Mouse (Mus musculus) gastrocnemius, adult 2 months (tissue): ENCODE measurements around the gene Rnasel. TPM values are rescaled to one million over a fixed set of nuclear protein-coding genes. Genes with fewer than 3 reads are reported as not detected.
A peak's percentile ranks its signal among the peaks of the same experiment; 100 is the strongest.

ENCODE experiments used
- DNase-seq: peaks from one replicate; pipeline ENCODE4 v3.0.0; 2022
- H3K27ac ChIP-seq: fragments of 200-600 bp; 2 replicates; pipeline ENCODE4 v1.8.1; 2022; ENCODE audit warnings: mild to moderate bottlenecking
- H3K4me3 ChIP-seq: fragments of 200-600 bp; 2 replicates; pipeline ENCODE4 v1.8.1; 2022; ENCODE audit warnings: mild to moderate bottlenecking, moderate library complexity
- CTCF ChIP-seq: fragments of 200-600 bp; IDR thresholded peaks from 2 replicates; pipeline ENCODE4 v1.8.1; 2022; ENCODE audit warnings: antibody characterized with exemption, mild to moderate bottlenecking, moderate library complexity
- intact Hi-C: fragments of 180-260 bp; cut with DNase I; formaldehyde crosslinking; loops from one replicate; pipeline ENCODE4 v1.15.1; 2025
- long read RNA-seq, 2 experiments: library from polyadenylated mRNA; stranded (forward); transcript quantifications; one replicate each; pipeline ENCODE4 v2.0.0; 2021
- total RNA-seq, 2 experiments: library from RNA; stranded (reverse); gene quantifications; 2 replicates each; pipeline ENCODE4 v1.2.3; 2021

The Rnasel gene
- total RNA-seq, result 1 to 10 TPM in 1 of 2 experiments, under 1 TPM in 1; 0.92 to 1.1 TPM
- long read RNA-seq, experiment 1, result 0 reads
- long read RNA-seq, experiment 2, result 0 reads

DNA sequence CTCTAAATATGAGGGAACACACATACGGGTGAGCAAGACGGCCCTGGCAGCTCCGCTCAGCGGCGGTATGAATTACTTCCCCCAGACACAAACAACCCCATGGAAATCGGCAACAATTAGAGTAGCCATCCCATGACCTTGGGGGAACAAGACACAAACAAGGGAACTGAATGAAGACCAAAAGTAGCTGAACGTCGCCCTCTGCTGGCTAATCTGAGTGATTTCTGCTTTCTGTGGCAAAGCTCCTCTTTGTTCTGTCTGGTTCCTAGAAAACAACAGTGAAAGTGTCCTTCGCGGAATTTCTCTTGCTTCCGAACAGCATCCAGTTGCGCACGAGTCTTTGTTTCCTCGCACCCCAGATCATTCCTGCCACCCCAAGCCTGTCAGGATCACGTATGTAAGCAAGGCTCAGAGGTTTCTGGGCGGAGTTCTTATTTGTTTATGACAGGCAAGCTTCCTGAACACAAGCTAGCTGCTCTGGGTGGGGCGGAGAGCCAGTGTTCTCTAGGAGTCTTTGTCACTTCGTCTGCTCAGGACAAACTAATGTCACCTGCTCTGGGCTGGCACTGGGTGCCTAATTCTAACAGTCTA, at the start of gene Rnasel:
Gene Rnasel (plus strand): TSS at position 216 of the 591 bp plus-strand sequence.
- intact Hi-C loops, result loop anchor here (5.0 kb wide), 1 partner anchor 433 kb away; no protein-coding TSS in a partner anchor
- DNase-seq, result peak; percentile 64
- peak; percentile 82 for TF ChIP-seq CTCF
- Histone ChIP-seq H3K27ac (peak within 1 kb of the TSS; percentile 77), H3K4me3 (peak within 1 kb of the TSS; percentile 69)

DNA sequence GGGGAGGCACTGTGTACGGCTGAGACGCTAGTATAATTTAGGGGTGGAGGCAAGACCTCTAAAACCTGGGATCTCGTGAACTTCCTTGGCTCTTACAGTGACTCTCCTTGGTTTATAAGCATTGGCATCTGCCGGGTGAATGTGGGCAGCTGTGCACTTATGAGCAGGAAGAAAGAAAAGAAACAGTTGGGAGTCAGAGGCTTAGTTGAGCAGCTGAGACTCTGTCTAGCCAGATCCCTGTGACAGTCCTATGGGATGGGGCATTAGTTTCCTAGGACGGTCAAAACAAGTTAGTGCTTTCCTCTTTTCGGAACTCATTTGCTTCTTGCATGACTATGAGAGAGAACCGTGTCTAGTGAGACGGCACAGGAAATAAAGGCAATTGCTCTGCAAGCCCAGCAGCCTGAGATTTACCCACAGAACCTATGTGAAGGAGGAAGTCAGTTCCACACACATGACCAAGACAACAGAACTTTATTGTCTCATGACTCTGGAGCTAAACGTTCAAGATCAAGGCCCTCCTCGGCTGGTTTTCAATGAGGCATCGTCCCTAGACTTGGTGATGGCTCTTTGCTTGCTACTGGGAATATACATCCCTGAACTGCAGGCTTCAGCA, 48.7 kb upstream of the Rnasel start:
- DNase-seq, result no peak
- TF ChIP-seq CTCF, result no peak
- no peak overlapping the region for H3K27ac ChIP-seq
- intact Hi-C loops, result no loop called here
- no peak overlapping the region for H3K4me3 ChIP-seq

DNA sequence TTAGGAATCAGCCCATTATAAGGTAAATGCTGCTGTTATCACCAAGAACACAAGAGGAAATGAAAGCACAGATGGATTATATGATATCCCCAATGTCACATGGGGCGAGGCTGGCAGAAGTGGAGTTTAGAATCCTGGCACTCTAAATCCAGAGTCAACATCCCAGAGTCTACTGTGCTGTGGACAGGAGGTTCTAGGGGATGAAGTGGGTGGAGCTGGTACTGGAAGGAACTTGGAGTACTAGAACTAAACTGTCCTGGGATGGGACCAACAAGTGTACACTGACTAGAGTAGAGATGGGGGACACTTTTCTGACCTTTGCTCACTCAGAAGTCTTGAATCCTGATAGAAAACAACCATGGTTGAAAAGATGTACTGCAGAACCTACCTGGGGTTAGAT, 47.8 kb upstream of the Rnasel start:
- intact Hi-C loops, result no loop called here
- Histone ChIP-seq H3K4me3 (no peak overlapping the region), H3K27ac (no peak overlapping the region)
- DNase-seq, result no peak
- no peak for TF ChIP-seq CTCF

DNA sequence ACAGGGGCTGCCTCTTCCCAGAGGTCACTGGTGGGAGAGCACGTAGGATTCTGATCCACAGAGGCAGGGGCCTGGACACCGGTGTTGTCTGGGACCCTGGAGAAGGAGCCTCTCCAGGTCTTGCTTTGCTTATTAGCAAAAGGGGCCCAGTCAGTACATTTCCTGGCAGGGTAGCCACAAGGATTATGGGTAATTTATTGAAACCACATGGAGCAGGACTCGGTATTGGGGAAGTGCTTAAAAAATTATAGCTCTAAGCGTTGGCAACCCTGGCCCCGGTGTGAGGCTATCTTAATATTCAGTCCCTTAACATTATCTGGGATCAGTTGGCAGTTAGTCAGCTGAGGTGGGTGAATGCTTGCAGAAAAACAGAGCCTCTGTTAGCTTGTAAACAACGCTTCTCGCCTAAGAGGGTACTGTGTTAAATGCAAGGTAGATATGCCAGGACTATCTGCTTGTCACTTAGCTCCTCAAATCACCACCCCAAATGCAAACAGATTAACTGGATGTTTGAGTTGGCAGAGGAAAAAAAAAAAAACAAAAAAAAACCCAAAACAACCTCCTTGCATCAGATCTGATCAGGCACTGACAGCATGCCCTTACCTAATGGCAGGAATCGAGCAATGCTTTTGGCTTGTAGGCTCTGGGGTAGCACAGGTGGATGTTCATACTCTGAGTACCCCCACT, 46.9 kb upstream of the Rnasel start:
- no peak for DNase-seq
- Histone ChIP-seq H3K4me3 (no peak overlapping the region), H3K27ac (no peak overlapping the region)
- no peak for TF ChIP-seq CTCF
- intact Hi-C loops, result no loop called here

DNA sequence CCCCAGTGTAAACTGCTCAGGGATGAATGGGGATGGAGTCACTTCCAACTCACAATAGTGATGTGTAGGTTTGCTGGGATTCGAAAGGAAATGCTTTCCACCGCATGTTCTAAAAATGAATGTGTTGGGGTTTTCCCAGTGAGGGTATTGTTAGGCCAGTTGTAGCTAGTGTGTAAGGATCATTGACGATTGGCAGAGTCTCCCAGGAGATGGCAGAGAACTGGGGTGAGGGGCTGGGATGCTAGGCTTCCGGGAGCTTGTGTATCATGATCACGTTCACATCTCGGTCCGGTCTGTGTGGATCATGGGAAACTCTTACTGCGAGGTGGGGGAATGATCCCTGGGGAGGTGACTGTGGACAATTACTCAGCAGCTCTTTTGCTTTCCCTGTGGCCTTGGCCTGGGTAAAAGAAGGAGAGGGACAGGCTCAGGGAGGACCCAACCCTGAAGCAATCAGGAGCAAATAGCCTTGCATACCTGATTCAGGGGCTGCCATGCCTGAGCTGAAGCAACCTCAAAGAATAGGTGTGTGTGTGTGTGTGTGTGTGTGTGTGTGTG, 46.3 kb upstream of the Rnasel start:
- Histone ChIP-seq H3K27ac (no peak overlapping the region), H3K4me3 (no peak overlapping the region)
- intact Hi-C loops, result no loop called here
- DNase-seq, result no peak
- no peak for TF ChIP-seq CTCF

DNA sequence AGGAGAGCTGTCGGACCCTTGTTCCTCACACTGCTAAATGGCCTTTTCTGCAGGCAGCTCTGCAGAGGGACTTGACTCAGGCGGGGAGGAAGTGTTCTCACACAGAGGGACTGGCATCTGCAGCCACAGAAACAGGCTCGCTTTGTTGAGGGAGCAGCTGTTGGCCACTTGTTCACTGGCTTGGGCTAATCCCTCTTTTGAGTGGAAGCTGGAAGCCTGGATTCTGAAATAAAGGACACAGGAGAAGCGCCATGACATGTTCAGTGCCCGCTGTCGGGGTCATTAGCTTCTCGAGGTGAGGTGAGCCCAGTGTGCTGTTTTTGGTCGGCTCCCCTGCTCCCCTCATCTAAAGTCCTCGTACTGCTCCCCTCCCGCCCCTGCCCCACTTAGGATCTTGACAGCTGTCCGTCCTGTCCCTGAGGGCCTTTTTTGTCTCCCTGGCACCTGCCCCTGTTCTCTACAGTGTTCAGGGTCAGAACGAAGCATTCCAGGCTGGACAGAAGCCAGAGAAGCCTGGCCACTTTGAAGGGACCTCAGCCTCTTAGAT, 45.7 kb upstream of the Rnasel start:
- Histone ChIP-seq H3K4me3 (no peak overlapping the region), H3K27ac (no peak overlapping the region)
- intact Hi-C loops, result no loop called here
- DNase-seq, result no peak
- TF ChIP-seq CTCF, result no peak

DNA sequence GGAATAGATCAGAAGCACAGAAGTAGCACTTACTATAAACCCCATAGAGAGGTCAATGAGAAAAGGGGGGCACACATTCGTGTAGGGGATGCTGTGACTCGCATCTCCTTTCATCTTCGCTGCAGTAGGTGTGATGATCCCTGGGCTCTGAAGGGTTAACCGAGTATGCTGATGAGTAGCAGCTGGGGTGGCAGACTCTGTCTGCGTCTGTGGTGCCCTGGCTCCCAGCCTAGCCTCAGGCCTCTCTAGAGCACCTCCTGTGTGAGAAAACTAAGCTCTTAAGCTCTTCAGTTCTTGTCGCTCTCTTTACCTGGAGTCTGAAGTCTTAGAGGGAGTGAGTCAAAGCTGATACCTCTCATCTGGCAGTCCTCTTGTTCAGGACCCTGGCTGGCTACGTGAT, 45.1 kb upstream of the Rnasel start:
- intact Hi-C loops, result no loop called here

DNA sequence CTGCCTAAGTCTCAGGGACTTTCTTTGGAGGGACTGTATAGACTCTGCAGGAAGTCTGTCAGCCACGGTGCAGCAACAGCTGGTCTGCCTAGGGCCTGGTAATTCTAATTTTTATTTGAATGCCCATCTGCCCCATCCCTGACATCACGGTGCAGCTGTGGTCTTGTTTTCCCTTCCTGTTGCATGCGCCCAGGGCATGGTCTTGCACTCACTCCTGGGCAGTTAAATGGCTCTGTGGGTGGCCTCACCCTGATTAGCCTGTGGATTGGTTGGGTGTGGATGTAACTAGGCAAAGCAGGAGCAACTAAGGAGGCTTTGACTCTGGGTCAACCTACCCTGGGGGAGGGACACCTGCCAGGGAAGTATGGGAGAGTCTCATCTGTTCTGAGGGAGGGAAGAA, 44.2 kb upstream of the Rnasel start:
- Histone ChIP-seq H3K4me3 (no peak overlapping the region), H3K27ac (no peak overlapping the region)
- no peak for TF ChIP-seq CTCF
- intact Hi-C loops, result no loop called here
- no peak for DNase-seq

More for the DNA sequence above, 45.1 kb upstream of the Rnasel start:
- Histone ChIP-seq H3K27ac (no peak overlapping the region), H3K4me3 (no peak overlapping the region)
- TF ChIP-seq CTCF, result no peak
- no peak for DNase-seq

DNA sequence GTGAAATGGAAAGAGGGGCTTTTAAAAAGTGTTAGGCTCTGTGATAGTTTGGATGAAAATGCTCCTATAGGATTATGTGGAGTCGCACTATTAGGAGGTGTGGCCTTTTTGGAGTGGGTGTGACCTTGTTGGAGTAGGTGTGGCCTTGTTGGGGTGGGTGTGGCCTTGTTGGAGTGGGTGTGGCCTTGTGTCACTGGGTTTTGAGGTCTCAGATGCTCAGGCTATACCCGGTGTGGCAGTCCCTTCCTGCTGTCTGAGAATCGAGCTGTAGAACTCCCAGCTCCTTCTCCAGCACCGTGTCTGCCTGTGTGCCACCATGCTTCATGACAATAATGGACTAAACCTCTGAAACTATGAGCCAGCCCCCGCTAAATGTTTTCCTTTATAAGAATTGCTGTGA, 40.6 kb upstream of the Rnasel start:
- no peak for DNase-seq
- intact Hi-C loops, result no loop called here
- H3K4me3 ChIP-seq, result no peak overlapping the region
- no peak overlapping the region for H3K27ac ChIP-seq
- no peak for TF ChIP-seq CTCF

DNA sequence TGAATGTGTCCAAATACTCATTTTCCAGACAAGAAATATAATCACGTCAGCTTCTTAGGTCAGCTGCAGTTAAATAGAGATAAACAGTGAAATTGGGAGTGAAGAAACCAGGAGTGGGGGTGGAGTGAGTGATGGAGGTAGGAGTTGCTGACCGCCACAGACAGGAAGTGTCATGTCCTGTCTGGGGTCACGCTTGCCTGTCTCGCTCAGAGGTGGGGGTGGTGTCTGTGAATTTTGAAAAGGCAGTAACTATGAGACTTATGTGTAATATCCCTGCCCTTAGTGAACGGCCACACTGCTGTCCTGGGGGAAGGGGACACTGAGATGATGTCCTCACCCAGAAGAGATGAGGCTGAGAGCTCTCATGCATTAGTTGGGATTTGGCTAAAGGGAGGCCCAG, 39.8 kb upstream of the Rnasel start:
- H3K4me3 ChIP-seq, result no peak overlapping the region
- no peak for TF ChIP-seq CTCF
- no peak for DNase-seq
- no peak overlapping the region for H3K27ac ChIP-seq
- intact Hi-C loops, result no loop called here

DNA sequence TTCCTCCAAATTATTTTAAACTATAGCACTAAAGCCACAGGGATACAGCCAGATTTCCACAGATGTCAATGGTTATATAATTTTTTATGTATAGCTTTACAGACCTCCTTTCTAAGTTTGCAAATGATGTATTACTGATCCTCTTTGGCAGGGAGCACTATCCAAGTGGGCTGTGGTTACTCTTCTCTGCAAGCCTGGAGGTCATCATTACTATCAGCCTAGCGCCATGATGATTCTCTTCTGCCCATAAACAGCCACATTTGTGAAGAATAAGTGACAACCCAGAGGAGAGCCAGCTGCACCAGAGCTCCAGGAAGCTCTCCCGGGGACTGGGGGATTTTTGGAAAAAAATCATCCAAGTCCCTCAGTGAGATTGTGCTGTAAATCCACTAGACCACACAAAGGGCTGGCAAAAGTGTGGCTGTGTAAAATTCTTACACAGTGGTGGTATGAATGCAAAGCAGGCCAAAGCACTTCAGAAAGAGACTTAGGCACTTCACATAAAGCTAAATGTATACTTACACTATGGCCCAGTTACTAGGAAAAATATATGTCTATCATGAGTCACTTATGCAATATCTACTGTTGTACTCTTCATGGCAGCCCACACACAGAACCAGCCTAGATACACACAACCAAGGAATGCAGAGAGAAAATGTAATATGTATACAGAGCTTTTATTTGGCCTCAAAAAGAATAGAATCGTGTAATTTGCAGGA, 37.5 kb upstream of the Rnasel start:
- H3K4me3 ChIP-seq, result no peak overlapping the region
- no peak for TF ChIP-seq CTCF
- DNase-seq, result no peak
- no peak overlapping the region for H3K27ac ChIP-seq
- intact Hi-C loops, result no loop called here

DNA sequence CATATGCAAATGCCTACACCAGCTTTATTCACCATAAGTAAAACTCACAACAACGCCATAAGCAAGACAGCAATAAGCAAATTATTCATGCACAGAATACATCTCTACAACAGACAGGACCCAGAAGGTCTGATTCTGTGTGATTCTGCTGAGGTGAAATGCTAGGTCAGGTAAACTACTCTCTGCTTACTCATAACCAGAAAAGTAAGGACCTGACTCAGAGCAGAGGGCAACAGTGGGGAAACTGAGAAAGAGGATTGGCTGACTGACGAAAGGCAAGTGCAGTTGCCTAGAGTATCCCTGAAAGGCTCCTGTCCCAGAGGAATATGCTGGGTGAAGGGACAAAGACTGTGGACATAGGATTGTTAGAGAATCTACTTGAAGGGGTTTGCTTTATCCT, 36.6 kb upstream of the Rnasel start:
- TF ChIP-seq CTCF, result no peak
- no peak overlapping the region for H3K27ac ChIP-seq
- intact Hi-C loops, result no loop called here
- DNase-seq, result no peak
- no peak overlapping the region for H3K4me3 ChIP-seq
